Mouse (Mus musculus) A20 (cell line): ENCODE data around the gene Ccdc171.

Experiments
- DNase-seq: peaks from one replicate; pipeline ENCODE4 v3.0.0-alpha.2; 2011; ENCODE audit warnings: low read depth, low spot score

Gene Ccdc171

DNA sequence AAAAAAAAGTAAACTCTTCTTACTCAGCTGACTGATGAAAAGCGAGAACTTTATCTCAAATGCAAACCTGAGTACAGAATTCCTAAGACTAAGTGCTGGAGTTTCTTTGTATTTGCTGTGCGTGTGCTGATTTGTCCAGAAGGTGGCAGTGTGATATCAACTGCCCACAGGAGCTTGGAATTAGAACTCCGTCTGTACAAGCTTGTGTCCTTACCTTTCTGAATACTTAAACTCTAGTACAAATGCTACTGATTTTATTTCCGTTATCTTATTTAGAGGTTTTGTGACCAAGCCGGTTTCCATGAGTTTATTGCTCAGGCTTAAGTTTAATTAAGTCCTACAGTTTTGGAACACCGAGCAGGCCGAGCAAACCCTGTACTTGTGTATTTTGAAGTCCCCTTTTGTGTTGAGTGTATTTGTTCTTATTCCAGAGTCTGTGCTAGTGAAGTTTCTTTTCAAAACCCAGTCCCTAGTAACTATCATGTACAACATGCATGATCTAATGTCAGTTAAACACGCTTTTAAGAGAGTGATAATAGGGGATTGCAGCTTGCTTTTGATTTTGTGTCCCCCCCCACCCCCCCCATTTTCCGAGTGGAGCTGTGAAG lies 269.1 kb downstream of the Ccdc171 start:
- peak; percentile 42 for DNase-seq

DNA sequence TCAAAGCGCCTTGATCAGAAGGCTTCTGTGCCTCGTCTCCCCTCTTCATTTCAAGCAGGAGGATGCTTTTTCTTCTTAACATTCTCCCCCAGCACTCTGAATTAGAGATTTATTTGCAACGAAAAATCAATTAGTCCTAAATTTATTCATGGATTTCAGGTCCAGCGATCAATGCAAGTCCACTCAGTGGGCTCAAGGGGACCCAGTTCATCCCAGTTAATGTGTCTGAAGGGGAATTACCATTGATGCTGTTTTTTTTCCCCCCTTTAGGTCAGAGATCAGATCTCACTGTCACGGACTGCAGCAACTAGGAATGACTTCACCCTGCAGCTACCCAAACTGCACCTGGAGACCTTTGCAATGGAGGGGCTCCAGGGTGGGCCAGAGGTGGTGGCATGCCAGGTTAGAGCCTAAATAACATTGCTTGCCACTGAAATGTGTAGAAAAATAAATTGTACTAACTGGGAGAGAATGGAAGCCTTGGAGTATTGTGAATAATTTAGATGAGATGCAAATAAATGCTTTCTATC lies 269.6 kb downstream of the Ccdc171 start:
- no peak for DNase-seq

DNA sequence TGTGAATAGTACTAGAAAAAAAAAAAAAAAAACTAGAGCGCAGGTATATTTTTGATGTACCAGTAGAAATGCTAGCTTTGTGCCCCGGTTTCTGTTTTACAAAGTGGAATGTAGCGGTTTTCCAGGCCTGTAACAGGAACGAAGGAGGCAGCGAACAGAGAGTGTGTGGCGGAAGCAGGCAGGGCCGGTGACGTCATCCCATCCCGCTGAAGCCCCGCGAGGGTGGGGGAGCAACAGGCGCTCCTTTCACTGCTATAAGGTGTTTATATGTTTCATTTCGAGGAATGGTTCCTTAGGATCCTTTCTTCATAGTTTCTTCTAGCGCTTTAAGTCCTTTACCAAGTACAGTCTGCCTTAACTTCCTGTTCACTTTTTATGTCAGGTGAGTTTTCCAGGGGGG lies 272.6 kb downstream of the Ccdc171 start:
- no peak for DNase-seq

DNA sequence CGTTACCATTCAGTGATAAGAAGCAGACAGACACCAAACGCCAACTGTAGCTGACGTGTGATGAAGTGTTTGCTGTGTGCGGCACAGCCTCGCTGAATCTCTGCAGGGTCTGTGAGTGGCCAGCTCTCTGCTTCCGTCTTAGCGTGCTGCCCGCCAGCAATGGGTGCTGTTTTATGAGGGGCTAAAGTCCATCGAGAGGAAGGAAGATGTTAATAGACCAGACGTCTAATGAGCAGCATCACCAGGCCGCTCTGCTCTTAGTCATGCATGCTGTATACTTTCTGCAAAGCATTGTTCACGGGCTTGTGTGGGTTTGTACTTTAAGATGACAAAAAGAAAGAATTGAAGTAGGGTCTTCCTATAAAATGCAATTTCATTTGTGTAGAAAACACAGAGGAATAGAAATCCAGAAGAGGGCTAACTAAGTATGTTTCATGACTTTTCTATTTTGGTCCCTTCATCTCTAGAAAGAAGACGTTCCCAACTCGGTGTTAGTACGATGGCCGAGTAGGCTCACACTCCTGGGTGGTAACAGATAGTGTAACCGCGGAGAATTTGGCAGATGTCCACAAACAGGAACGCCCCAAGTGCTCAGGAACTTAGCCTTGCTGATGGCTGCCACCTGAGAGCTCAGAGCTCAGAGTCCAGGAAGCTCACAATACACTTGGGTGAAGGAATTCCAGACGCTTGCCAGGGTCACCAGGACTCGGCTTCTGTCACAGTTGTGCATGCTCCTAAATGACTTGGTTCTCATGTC lies 273.5 kb downstream of the Ccdc171 start:
- DNase-seq = no peak

DNA sequence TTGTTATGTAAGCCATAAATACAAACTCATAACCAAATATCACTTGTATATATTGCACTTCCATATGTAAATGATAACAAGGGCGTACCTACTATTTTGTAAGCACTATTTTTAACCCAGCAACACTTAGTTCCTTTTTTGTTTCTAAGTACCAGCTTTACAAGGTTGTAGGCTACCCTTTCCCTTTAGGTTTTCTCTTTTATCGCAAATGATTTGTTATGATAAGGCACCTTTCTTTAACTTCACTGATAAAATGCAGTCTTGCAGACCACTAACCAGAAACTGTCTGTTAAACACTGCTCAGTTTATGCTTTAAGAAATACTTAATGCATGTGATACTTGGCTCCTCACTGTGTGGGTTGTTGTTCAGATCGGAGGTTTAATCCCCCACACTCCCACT lies 275.1 kb downstream of the Ccdc171 start:
- no peak for DNase-seq

DNA sequence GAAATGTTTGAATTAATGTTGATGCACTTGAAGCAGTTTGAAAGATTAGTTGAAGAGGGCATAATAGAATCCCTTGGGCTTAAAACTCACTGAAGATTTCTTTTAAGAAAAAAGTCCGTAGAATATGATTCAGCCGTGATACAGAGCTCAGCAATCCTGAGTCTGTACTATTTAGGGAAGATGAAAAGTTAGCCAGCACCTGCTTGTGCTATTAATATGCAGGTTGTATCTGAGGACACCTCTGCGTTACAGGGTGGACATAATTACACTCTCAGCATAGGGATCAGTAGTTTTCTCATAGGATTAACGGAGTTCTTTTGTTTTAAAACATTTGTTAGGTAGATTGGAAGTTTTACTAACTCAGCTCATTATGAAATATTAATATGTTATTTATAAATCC lies 291.6 kb downstream of the Ccdc171 start:
- no peak for DNase-seq

DNA sequence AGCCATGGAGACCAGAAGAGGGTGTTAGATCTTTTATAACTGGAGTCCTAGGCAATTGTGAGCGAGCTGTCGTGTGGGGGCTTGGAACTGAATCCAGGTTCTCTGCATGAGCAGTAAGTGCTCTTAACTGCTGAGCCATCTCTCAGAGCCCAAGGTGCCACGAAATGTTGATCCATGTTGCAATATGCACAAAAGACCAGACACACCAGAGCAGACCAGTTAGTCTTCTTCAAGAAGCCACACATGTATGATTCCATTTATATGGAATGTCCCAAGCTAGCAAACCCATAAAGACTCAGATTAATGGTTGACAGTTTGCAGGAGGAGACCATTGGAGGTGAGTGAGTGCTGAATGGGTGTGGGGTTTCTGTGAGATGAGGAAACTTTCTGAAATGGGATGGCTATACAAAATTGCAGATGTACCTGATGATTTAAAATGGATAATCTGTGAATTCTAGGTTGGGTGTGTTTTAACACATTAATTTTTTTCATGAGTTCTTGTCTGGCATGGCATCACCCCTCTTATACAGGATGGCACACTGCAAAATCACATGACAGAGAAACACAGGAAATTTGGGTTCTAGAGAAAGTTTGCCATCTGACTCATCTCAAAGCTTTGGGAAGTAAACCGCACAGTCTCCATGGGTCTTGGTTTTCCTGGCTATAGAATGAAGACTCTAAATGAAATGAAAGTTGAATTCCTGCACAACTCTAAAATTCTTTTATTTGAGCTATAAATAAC lies 304.5 kb downstream of the Ccdc171 start:
- DNase-seq = no peak

DNA sequence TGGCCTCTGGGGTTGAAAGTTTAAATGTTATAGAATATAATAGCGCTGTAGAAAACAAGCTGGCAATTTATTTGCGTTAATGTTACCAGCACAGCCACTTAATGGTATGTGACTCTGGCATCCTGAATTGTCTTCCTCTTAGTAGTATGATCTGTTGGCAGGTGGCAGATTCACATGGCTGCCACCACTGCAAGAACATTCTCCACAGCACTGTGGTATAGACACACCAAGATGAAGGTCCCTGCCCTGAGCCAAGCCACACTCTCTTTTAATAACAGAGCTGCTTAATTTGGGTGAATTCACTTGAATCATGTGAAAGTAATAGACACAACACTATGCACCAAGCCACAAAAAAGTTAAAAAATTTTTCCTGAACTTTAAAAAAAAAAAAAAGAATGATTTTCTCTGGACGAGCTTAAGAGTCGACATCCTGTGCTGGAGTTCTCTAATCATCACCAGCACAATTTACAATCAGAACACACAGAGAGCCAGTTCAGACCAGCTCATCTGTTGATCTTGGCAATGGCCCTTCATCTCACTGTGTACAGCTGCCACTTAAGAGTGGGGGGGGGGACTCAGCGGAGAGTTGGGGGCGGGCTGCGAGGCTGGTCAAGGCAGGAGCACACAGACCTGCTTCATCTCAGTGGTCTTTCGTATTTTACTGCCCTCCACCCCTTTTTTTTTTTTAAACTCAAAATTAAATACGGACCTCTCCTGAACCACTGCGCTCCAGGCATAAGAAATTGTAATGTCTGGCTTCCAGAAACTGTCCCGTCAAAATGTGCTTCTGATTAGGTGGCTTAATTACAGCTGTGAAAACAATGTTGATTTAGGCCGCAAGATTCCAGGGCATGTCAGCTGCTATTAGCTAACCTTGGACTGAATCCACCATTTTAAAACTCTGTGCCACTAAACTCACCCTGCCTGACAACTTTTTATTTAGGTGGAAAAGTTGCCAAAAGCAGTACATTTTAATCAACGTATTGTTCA lies 305.8 kb downstream of the Ccdc171 start:
- no peak for DNase-seq

DNA sequence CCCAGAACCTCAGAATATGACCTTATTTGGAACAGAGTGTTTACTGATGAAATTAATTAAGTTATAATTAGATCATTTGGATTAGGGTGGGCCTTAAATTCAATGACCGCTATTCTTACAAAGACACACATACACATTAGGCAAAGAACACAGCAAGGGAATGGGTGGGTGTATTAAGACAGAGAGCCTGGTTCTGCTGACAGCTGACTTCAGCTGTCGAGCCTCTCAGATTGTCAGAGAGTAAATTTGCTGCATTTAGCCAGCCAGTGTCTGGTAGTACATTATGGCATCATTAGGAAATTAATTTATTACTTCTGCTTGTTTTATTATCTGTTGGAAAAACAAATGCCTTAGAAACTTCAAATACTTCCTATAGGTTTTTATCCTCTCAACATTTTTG lies 313.7 kb downstream of the Ccdc171 start:
- DNase-seq = no peak

DNA sequence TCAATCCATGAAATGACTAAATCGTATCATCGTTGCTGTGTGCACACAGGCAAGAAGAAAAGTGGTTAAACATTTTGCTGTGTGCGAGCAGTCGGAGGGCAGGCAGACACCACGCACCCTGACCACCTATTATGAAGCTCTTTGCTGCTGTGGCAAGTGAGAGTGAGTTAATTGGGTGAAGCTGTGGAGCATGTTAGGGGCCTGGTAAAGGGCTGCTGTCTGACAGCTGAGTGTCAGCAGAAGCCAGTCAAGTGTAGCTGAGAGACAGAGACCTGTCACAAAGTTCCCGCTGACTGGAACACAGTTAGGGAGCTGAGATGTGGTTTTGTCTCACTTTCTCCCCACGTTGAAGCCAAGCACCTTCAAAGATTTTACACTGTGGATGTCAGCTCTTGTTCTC lies 321.0 kb downstream of the Ccdc171 start:
- DNase-seq = no peak

DNA sequence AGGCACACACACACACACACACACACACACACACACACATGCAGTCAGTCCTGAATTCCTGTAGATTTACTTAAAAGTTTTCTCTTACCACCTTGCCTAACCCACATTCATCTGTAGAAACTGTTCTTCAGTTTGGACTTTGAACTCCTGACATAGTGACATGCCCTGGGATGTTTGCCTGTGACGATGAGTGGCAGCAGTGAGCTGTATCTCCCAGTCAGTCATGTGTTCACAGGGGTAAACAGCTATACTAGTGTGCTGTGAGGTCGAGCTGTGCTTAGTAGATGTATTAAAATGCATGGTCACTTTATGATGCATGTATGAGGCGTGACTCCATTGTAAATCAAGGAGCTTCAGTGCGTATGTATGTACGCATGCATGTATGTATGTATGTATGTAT lies 328.5 kb downstream of the Ccdc171 start:
- no peak for DNase-seq

DNA sequence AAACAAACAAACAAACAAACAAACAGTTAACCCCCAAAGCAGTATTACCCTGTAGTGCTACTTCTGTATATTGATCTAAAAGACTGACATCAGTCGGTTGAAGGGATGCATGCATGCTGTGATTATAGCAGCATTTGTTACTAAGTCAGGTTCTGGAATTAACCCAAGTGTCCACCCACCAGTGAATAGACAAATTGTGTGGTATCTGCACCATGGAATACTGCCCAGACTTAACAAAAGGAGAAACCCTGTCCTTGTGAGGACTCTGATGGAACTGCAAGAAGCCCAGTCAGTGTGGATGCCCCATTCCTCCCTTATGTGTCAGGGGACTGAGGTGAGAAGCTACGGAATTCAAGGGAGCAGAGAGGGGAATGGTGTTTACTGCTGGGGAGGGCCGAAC lies 336.4 kb downstream of the Ccdc171 start:
- no peak for DNase-seq

DNA sequence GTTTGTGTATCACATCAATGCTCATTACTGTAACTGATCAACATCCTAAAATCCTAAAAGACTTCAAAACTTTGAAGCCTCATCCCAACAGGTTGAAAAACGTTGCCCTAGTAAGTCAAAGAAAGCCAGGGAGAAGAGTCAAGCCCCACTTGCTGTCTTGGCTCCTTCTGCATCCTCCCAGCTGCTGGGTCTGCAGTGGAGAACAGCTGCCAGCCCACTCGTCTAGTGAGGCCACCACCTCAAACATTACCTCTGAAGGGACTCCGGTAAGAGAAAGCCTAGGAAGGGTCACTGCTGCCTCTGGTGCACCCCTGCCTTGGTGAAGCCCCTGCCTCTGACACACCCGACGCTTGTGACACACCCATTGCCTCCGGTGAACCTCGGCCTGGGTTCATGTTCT lies 336.9 kb downstream of the Ccdc171 start:
- no peak for DNase-seq

DNA sequence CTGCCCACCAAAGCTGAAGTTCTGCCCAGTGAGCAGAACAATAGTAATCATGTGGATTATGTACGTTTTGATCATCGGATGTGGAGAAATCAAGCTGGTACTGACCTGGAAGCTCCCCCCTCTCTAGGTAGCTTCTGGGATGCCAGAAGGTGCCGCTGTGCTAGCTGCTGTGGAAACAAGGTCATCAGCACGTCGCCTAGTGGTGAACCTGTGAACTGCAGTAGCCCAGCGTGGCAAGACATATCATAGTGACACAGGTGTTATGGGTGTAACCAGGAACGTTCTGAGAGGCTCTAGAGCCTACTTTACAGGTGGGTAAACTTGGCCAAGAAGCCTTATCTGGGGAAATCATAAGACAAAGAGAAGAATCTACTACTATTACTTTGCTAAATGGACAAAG lies 351.3 kb downstream of the Ccdc171 start:
- peak; percentile 8 for DNase-seq

DNA sequence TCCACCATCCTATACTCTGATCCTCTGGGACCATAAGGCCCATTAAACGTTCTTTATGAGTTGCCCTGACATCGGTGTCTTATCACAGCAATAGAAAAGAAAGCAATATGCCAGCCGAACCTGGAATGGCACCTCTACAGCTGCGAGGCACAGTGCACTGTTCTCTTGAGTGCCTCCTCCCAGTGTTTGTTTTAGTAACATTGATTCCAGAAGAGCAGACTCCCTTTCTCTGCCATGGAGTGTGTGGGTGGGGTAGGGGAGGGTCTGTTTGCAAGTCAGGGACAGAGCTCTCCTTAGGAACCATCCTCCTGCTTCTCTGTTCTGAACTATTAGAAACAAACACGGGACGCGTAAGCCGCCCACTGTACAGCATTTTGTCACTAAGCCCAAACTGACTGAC lies 352.9 kb downstream of the Ccdc171 start:
- DNase-seq = no peak

DNA sequence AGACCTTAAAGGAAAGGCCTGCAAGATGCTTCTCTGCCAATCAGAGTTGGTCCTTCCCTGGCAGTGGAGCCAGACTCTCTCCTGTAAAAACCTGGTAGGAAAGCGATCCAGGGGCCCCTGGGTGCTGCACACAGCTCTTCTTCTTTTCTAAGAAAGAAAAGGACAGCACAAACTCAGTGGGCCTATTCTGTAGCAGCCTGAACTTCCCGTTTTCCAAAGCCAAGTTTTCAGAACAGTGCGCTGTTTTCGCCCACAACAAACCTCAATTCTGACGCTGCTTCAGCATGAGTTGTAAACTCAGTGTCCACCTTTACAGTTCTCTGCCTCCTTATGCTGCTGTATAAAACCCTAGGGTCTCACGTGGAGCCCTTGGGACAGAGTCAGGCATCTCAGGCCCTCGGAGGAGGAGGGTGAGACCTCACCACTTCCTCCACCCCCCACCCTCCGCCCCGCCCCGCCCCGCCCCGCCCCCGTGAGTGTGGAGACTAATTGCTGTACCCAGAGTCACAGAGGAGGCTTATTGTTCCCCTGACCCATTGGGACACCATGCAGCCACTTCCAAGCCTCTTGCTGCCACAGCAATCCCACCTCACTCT lies 363.2 kb downstream of the Ccdc171 start:
- DNase-seq = no peak

DNA sequence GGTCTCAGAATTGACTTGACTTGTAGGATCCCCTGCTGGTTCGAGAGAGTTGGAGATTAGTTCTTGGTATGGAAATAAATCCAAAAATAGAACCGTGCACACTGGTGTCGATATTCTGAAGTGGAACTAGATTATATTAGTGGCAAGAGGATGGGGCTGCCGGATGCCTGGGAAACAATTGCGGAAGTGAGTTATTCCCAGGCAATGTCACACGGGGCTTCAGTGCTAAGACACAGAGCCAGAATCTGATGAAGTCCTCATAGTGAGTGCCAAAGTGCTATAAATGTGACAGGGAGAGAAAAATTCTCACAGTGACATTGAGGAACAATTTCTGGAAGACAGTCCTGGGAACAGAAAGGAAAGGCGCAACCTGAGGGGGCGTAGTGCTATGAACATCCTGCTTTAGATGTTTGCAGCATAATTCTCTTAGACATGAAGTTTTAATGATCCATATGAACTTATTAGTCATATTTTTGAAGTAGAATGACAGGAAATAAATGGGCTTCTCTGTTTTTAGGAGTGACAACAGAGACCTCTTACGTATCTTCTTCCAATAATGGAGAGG lies 376.8 kb downstream of the Ccdc171 start:
- DNase-seq = no peak
